Mouse (Mus musculus): ENCODE results near the gene Tmem202. TPM values are rescaled to one million over a fixed set of nuclear protein-coding genes. Genes with fewer than 3 reads are reported as not detected.

Gene Tmem202
- total RNA-seq, 2 experiments from 2014 or later = 0.40 to 0.93 TPM

Other genes with a start within 250 kb of the Tmem202 start
- 1 to 10 TPM; 8.4 to 8.5 TPM for gene Adpgk, start 248.3 kb downstream of the Tmem202 start, total RNA-seq (2021)
- 1 to 10 TPM; 2.7 to 3.2 TPM for gene Bbs4, start 186.3 kb downstream of the Tmem202 start, total RNA-seq (2021)
- 10 to 100 TPM; 79.2 to 94.4 TPM for gene Arih1, start 53.2 kb downstream of the Tmem202 start, total RNA-seq (2021)
- 10 to 100 TPM; 49.6 to 54.9 TPM for gene Hexa, start 307 bp downstream of the Tmem202 start, total RNA-seq (2021)
- gene Celf6, start 38.1 kb upstream of the Tmem202 start, total RNA-seq (2021) = not detected
- 10 to 100 TPM; 17.0 to 17.6 TPM for gene Parp6, start 77.4 kb upstream of the Tmem202 start, total RNA-seq (2021)
- 1,000 to 10,000 TPM; 1,130 to 1,266 TPM for gene Pkm, start 116.5 kb upstream of the Tmem202 start, total RNA-seq (2021)
- under 1 TPM in 1 of 2 experiments, not detected in 1; 0.28 TPM for gene Gramd2, start 140.3 kb upstream of the Tmem202 start, total RNA-seq (2021)
- 10 to 100 TPM; 10.7 to 11.4 TPM for gene Senp8, start 210.9 kb upstream of the Tmem202 start, total RNA-seq (2021)
- gene Myo9a, start 211.0 kb upstream of the Tmem202 start, total RNA-seq (2021) = 10 to 100 TPM; 14.3 to 16.8 TPM

All from heart, adult 18-20 months (tissue).